Mouse (Mus musculus) heart, adult 18-20 months (tissue): ENCODE data around the gene Trmt1. TPM values are rescaled to one million over a fixed set of nuclear protein-coding genes. Genes with fewer than 3 reads are reported as not detected.

Source experiments
- DNase-seq, 2 experiments: peaks; one replicate each; pipeline ENCODE4 v3.0.0; 2021 to 2022; ENCODE audit warnings: mixed read lengths in 1 of 2
- total RNA-seq, 2 experiments: library from RNA; stranded (reverse); gene quantifications; 2 replicates each; pipeline ENCODE4 v1.2.3; 2021

Gene Trmt1
- total RNA-seq, 2 experiments from 2014 or later, result 34.2 to 45.1 TPM

DNA sequence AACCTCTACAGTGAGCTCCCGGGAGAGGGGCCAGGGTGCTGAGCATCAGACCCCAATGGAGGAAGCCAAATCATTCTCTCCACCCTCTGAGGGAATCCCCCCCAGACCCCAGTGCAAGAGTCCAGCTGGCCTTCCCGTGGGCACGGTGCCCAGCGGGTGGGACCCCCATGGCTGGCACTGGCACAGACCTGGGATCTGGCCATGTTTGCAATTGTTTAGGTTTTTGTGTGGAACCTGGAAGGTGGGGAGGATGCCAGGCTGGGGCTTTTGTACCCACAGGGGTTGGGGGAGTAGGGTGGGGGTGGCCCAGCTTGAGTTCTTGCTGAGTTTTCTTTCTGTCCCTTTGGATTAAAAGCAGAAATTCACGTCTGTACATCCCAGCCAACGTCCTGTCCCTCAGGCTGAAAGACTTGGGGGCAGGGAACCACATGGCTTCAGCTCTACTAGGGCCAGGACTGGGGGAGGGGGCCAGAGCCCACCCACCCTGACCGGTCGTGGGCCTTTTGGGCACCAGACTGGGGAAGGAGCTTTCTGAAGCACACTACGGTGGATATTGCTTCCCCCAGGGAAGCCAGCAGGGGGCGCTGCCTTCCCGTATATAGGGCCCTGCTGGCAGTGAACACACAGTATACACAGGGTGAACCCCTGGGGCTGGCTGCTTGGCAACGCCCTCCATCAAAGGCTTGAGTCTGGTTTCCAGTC is 22.8 kb downstream of the Trmt1 start:
- DNase-seq, result peak; percentile 90 to 92

DNA sequence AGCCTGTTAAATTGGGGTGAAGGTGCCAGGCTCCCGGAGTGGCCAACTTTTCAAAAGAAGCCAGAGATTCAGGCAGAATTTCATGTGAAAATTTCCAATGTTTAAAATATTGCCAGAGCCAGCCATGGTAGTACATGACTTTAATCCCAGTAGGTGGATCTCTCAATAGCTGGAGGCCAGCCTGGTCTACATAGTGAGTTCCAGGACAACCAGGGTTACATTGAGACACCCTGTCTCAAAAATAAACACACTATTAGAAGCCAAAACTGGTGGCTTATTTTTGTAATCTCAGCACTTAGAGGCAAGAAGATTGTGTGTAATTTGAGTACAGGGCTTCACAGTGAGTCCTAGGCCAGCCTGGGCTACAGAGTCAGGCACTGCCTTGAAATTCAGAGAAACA is 23.8 kb downstream of the Trmt1 start:
- DNase-seq, result no peak

- DNase-seq, result no peak
Measured at GRCm38 (mm10) chr8:84711312-84711711, 25.2 kb downstream of the Trmt1 start.

DNA sequence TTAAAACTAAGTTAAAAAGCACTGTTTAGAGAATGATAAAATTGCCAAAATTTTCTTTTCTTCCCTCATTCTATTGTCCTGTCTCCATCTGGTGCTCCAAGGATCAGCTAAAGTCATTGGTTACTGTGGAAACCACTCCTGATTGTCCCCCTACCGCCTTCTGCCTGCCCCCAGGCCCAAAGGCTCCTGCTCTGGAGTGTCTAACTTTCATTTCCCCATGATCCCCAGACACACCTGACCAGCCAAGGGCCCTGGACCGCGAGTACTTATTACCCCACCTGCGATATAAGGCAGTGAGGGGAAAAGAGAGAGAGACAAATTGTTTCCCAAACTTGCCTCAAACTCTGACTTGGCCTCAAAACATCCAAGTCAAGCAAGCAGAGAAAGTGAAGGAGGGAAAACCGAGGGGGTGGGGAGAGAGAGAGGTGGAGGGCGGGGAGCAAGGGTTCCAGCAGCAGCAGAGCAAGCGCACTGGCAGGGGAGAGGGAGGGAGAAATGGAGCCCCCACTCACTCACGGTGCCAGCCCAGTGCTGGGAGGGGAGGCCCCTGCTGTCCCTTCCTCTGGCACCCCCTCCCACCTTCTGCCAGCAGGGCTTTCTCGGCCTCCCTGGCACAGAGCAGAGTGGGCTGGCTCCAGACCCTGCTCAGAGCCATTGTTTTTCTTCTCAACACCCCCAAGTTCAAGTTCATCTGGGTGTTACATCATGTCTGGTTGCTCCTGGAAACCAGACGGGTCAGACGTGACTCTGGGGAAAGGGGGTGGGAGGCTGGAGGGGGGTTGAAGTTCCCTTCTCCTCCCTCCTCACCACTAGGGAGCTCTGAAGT is 26.0 kb downstream of the Trmt1 start:
- DNase-seq, result peak; percentile 74 to 79

DNA sequence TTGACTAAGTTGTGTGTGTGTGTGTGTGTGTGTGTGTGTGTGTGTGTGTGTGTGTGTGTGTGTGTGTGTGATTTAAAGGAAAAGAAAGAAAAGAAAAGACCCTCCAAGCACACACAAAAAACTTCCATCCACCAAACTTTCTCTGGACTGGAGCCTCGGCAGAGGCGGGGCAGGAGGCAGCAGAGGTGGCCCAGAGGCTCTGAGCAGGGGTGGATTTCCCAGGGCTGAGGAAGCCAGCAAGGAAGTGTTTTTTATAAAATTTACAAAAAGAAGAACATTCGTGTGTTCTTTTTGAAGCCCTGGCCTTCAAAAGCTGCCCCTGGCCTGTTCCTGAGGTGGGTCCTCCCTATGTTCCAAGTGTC is 26.6 kb downstream of the Trmt1 start:
- DNase-seq, result no peak

- DNase-seq, result no peak
Measured at GRCm38 (mm10) chr8:84713381-84713780, 27.3 kb downstream of the Trmt1 start.

- no peak for DNase-seq
Measured at GRCm38 (mm10) chr8:84714161-84714560, 28.1 kb downstream of the Trmt1 start.

DNA sequence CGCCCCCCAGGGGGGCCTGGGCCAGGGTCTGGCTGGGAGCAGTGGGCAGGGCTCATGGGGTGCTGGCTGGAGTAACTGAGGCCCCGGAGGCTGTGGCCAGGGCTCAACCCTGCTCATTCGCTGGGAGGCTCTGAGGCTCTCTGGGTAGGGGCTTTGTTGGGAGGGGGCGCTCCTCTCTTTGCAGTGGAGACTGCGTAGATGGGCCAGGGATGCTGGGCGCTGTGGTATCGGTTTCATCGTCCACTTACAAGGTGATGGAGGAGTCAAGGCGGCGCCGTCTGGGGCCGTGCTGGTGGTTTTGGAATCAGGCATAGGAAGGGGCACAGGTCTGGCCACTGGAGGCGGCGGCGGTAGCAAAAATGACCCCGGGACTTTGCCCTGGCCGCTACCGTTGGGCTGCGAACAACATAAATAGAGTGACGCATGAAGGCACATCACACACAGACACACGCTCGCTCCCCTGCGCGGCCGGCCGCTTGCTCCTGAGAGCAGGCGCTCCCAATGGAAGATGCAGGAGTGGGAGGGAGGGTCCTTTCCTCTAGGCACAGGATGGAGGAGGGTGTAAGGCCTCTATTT is 29.9 kb downstream of the Trmt1 start:
- no peak for DNase-seq

- DNase-seq, result no peak
Measured at GRCm38 (mm10) chr8:84716790-84717189, 30.7 kb downstream of the Trmt1 start.

- DNase-seq, result no peak
Measured at GRCm38 (mm10) chr8:84718476-84718875, 32.4 kb downstream of the Trmt1 start.

DNA sequence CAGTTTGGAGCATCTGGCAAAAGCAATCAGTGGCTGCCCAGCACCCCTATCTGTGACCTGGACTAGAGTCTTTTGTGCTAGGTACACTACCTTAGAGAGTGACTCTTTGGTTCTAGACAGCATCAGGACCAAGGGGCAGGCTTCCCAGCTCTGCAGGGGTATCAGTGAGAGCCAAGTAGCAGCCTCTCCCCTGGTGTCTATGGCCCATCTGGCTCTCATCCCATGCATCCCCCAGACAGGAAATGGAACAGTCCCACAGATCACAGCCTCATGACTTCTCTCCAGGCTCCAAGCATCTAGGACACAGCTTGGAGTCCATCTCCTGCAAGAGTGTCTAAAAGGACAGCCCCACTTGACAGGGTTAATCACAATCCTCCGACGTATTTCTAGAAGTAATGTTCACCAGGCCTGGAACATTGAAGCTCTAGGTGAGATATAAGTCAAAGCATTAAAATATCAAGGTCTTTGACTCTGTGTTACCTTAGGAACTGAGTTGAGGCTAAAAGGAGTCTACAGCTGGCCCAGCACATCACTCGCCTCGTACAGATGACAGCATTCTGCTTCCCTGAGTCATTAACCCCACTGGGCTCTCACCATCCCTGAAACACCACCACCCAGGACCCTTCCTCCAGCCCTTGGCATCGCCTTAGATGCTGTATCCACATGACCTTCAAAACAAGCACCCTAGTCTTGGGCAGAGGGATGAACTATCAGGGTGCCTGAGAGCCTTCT is 33.0 kb downstream of the Trmt1 start:
- no peak for DNase-seq

- DNase-seq, result no peak
Measured at GRCm38 (mm10) chr8:84722530-84722849, 36.4 kb downstream of the Trmt1 start.

DNA sequence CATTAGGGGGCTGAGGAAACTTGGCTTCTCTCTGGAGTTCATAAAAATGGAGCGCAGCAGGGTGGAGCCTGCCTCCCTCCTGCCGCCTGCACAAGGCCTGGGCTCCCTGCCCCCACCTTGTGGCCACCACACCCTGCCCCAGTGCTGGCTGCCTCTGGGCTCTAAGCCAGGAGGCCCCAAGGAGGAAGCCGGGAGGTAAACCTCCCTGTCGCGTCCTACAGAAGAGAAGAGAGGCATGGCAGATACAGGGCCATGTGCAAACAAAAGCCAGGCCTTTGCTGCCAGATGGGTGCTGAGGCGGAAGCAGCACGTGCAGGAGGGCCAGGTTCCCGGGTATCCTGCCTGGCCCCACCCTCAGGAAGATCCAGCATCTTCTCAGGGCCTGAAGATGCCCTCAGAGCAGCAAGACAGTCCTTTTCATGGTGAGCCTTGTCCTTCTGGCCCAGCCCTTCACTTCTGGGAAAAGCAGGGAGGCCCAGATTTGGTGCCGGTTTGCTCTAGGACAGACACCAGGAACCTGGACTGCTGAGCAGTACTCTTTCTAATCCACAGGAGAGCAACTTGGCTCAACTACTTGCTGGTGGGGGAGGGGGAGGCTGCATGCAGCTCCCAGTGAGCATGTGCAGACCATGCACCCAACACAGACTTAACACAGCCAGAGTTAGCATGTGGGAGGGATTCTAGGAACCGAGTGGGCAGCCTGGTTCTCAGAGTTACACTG is 36.9 kb downstream of the Trmt1 start, which contains the start of gene G430095P16Rik:
TSS of gene G430095P16Rik (plus strand) at position 158 of the 721 bp plus-strand sequence.
- DNase-seq, result peak; percentile 81 to 92

DNA sequence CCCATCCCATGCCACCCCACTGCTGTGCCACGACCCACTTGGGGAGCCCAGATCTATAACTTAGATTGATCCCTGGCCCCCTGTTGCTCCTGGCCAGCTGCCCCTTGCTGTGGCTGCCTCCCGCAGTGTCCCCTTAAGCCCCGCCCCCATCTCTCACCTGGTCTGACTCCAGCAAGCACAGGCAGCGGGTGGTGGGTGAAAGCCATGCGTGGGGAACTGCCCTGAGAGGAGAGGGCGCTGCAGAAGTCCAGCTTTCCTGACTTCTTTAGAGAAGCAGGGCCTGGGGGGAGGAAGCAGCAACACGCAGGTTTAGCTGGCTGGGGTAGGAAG is 37.4 kb downstream of the Trmt1 start:
- DNase-seq, result peak in 1 of 2 experiments; percentile 54

- no peak for DNase-seq
Measured at GRCm38 (mm10) chr8:84724683-84725082, 38.6 kb downstream of the Trmt1 start.

DNA sequence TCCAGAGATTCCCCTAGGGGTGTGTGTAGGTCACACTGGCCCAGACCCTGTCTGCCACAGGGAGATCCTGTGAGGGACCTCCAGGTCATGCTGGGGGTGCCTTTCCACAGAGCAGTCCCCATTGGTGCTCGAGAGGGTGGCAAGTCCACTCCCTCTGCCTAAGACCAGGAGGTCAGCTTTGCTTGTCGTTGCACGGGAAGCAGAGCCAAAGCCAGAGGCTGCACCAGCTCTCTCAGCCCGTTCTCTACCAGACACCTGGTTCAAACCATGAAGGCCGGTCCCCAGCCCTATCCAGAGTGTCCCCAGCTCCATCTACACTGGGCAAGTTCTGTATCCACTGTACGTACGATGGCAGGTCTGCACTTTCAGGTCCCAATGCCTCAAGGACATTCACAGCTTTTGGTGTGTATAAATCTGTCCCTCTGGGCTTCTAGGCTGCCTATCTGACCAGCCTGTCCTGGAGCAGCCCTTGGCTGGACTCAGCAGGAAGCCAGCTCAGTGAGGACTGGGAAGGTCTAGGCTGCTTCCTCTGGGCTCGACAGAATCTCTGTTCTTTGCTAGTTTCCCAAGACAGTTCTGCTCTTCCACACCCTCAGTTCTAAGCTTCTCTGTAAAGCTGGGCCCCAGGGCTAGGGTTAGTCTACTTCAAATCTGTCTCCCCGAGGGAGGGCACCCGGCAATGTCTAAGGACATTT is 39.3 kb downstream of the Trmt1 start:
- DNase-seq, result peak in 1 of 2 experiments; percentile 43

GRCm38 (mm10) chr8:84725941-84726259 is 39.8 kb downstream of the Trmt1 start:
- DNase-seq, result peak; percentile 71 to 74

DNA sequence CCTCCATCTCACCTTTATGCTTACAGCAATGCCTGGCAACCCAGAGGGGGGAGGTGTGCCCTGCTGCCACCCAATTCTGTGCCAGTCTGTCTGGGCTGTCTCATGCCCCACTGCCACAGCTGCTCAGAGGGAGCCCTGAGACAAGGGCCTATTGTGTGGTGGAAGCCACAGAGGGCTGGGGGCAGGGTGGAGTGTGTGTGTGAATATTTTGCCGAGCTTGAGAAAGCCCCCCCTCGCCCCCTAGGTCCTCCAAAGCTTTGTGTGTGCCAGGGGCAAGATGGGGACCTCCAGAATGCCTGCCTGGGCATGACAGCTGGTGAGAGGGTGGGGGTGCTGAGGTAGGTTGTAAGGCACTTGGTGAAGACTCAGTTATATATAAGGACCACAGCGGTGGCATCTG is 42.4 kb downstream of the Trmt1 start:
- no peak for DNase-seq

DNA sequence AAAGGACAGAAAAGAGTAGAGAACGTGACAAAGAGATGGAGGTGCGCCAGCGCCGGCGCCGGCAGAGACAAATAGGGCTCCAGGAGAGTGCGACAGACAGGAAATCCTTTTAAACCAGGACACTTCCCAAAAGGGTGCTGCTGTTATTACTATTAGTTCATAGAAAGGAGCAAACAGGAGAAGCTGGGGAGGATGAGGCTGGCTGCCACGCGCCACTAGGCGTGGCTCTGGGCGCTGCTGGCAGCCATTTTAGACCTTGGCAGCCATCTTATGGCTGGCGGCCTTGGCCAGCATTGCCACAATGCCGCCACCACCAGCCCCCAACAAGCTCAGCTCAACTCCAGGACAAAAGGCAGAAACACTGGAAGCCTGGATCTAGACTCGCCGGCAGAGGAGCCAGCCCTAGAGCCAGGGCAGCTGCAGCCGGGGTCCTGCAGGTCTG is 43.8 kb downstream of the Trmt1 start:
- peak; percentile 79 to 83 for DNase-seq

- DNase-seq, result peak; percentile 84 to 86
Measured at GRCm38 (mm10) chr8:84730541-84731370, 44.6 kb downstream of the Trmt1 start.
